Mouse (Mus musculus): ENCODE results near the gene Ccdc57. TPM values are rescaled to one million over a fixed set of nuclear protein-coding genes. Genes with fewer than 3 reads are reported as not detected.

The Ccdc57 gene
- polyA plus RNA-seq, 1 experiment from 2014 or later = 1.6 TPM

GRCm38 (mm10) chr11:120957052-120957451 is 24.4 kb upstream of the Ccdc57 start:
- H3K4me2 ChIP-seq (ENCODE audit: low read depth, low read length) = no peak overlapping the region
- peaks cover 38% of the 10 kb centered on the region for H3K4me1 ChIP-seq (ENCODE audit: control insufficient read depth, low read depth, low read length)
- 90% methylated on average over 8 of the region's 8 CpGs for WGBS (ENCODE audit: insufficient replicate concordance)
- H3K4me3 ChIP-seq (ENCODE audit: low read depth, low read length) = no peak overlapping the region
- H3K27me3 ChIP-seq (ENCODE audit: control insufficient read depth, insufficient read depth, low read depth, low read length) = no peaks in the 10 kb centered on the region
- H3K27ac ChIP-seq (ENCODE audit: low read length) = no peak overlapping the region
- peaks cover 40% of the 10 kb centered on the region for H3K36me3 ChIP-seq (ENCODE audit: control insufficient read depth, insufficient read depth)
- ATAC-seq (ENCODE audit: low read depth) = no peak
- H3K9me3 ChIP-seq (replicated peaks; ENCODE audit: control insufficient read depth, low read length) = no peaks in the 10 kb centered on the region
- no peak overlapping the region for H3K9ac ChIP-seq (ENCODE audit: low read depth, low read length)

- H3K27me3 ChIP-seq (ENCODE audit: control insufficient read depth, insufficient read depth, low read depth, low read length) = no peaks in the 10 kb centered on the region
- no peaks in the 10 kb centered on the region for H3K9me3 ChIP-seq (replicated peaks; ENCODE audit: control insufficient read depth, low read length)
- no peak for ATAC-seq (ENCODE audit: low read depth)
- no peak overlapping the region for H3K27ac ChIP-seq (ENCODE audit: low read length)
- 91% methylated on average over 8 of the region's 8 CpGs for WGBS (ENCODE audit: insufficient replicate concordance)
- H3K4me1 ChIP-seq (ENCODE audit: control insufficient read depth, low read depth, low read length) = peaks cover 50% of the 10 kb centered on the region
- no peak overlapping the region for H3K9ac ChIP-seq (ENCODE audit: low read depth, low read length)
- no peak overlapping the region for H3K4me3 ChIP-seq (ENCODE audit: low read depth, low read length)
- peaks cover 32% of the 10 kb centered on the region for H3K36me3 ChIP-seq (ENCODE audit: control insufficient read depth, insufficient read depth)
- H3K4me2 ChIP-seq (ENCODE audit: low read depth, low read length) = no peak overlapping the region
Observed at GRCm38 (mm10) chr11:120955701-120956100, 23.0 kb upstream of the Ccdc57 start.

DNA sequence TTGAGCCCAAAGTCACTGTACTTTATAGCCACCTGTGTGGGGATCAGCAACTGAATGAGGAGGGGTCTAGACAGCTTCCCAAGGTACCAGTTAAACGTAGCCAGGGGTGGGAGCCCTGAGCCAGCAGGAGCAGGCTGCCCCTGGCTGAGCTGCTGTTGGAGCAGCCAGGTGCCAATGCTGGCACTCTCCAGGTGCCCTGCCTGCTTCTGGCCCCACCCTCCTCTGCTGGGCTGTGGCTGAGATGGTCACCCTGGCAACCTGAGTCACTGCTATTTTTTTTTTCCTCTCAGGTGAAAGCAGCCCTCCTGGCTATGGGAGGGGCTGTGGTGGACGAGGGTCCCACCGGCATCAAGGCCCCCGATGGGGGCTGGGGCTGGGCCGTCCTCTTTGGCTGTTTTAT is 22.3 kb upstream of the Ccdc57 start:
- ATAC-seq (ENCODE audit: low read depth) = no peak
- no peak overlapping the region for H3K27ac ChIP-seq (ENCODE audit: low read length)
- no peak overlapping the region for H3K4me2 ChIP-seq (ENCODE audit: low read depth, low read length)
- H3K4me1 ChIP-seq (ENCODE audit: control insufficient read depth, low read depth, low read length) = peaks cover 58% of the 10 kb centered on the region
- no peaks in the 10 kb centered on the region for H3K27me3 ChIP-seq (ENCODE audit: control insufficient read depth, insufficient read depth, low read depth, low read length)
- H3K4me3 ChIP-seq (ENCODE audit: low read depth, low read length) = no peak overlapping the region
- WGBS (ENCODE audit: insufficient replicate concordance) = 72% methylated on average over 5 of the region's 5 CpGs
- no peak overlapping the region for H3K9ac ChIP-seq (ENCODE audit: low read depth, low read length)
- H3K36me3 ChIP-seq (ENCODE audit: control insufficient read depth, insufficient read depth) = peaks cover 32% of the 10 kb centered on the region
- H3K9me3 ChIP-seq (replicated peaks; ENCODE audit: control insufficient read depth, low read length) = no peaks in the 10 kb centered on the region

DNA sequence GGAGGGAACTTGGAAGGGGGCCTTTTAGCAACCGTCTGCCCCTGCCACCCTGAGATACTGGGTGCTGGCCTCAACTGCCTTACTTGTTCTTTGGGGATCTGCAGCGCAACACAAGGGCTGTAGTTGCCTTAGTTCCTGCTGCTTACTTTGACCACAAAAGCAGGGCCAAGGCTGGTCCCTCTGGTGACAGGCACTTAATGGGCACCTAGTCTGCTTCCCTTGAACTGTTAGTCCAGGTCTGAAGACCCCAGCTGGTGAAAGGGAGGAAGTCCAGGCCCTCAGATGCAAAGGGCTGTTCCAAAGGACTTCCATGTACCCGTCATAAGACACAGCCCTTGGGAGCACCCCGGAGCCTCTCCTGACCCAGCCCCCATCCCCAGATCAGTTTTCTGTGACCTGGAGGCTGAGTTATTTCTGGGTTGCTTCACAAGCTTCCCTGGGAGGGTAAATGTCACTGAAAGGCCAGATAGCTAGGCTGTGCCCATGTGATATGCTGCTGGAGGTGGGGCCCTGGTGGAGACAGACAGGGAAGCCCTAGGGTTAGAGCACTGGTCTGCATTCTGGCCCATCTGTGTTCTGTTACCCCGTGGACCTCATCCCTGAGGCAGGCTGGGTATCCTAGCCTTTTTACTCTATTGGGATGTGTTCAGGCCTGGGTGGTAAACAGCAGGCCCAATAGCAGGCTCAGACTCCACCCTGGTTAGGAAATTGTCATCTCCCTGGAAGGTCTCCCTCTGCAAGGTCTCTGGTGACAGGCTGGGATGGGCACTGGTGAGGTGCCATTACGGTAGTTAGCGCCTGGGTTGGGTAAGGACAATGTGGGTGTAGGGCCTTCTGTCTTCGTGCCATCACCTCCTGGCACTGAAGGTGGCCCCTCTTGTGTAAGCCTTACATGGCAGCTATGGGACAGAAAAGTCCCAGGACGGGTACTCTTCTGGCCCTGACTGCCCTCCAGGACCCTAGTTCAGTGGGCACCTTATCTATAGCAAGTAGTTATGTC is 19.4 kb upstream of the Ccdc57 start:
- ATAC-seq (ENCODE audit: low read depth) = peak; percentile 51
- H3K4me1 ChIP-seq (ENCODE audit: control insufficient read depth, low read depth, low read length) = peaks cover 61% of the 10 kb centered on the region
- 51% methylated on average over 9 of the region's 9 CpGs for WGBS (ENCODE audit: insufficient replicate concordance)

DNA sequence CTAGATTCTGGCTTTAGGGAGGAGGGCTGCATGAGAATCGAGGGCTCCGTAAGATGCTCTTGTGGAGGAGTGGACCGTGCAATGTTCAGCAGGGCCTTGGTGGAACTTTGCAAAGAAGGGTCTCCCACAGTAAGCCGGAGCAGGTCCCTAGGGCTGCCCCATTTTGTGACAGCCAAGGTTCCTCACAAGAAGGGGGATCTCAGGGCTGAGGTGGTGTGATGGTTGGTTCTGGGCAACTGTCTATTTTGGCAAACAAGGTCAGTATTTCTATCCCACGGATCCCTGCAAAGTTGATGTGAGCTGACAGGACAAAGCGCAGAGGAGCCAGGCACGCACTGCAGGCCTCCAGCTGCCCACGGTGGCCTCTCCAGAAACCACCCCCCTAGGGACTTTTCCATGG is 18.6 kb upstream of the Ccdc57 start:
- Histone ChIP-seq H3K9me3 (replicated peaks; ENCODE audit: control insufficient read depth, low read length) (no peaks in the 10 kb centered on the region), H3K9ac (ENCODE audit: low read depth, low read length) (peak overlapping the region; percentile 75), H3K4me2 (ENCODE audit: low read depth, low read length) (peak overlapping the region; percentile 95), H3K27ac (ENCODE audit: low read length) (peak overlapping the region; percentile 94), H3K4me3 (ENCODE audit: low read depth, low read length) (peak overlapping the region; percentile 80), H3K36me3 (ENCODE audit: control insufficient read depth, insufficient read depth) (peaks cover 9% of the 10 kb centered on the region), H3K27me3 (ENCODE audit: control insufficient read depth, insufficient read depth, low read depth, low read length) (peaks cover 17% of the 10 kb centered on the region), H3K4me1 (ENCODE audit: control insufficient read depth, low read depth, low read length) (peaks cover 61% of the 10 kb centered on the region)
- 33% methylated on average over 8 of the region's 8 CpGs for WGBS (ENCODE audit: insufficient replicate concordance)
- ATAC-seq (ENCODE audit: low read depth) = no peak

More for the DNA sequence above, 19.4 kb upstream of the Ccdc57 start:
- peak overlapping the region; percentile 94 for H3K27ac ChIP-seq (ENCODE audit: low read length)
- no peaks in the 10 kb centered on the region for H3K9me3 ChIP-seq (replicated peaks; ENCODE audit: control insufficient read depth, low read length)
- peaks cover 15% of the 10 kb centered on the region for H3K27me3 ChIP-seq (ENCODE audit: control insufficient read depth, insufficient read depth, low read depth, low read length)
- H3K36me3 ChIP-seq (ENCODE audit: control insufficient read depth, insufficient read depth) = peaks cover 16% of the 10 kb centered on the region
- H3K4me3 ChIP-seq (ENCODE audit: low read depth, low read length) = peak overlapping the region; percentile 80
- H3K4me2 ChIP-seq (ENCODE audit: low read depth, low read length) = peak overlapping the region; percentile 95
- peak overlapping the region; percentile 75 for H3K9ac ChIP-seq (ENCODE audit: low read depth, low read length)

GRCm38 (mm10) chr11:120950281-120951202 is 17.9 kb upstream of the Ccdc57 start:
- peak; percentile 89 for ATAC-seq (ENCODE audit: low read depth)
- WGBS (ENCODE audit: insufficient replicate concordance) = 5% methylated on average over 39 of the region's 39 CpGs
- H3K4me3 ChIP-seq (ENCODE audit: low read depth, low read length) = peak overlapping the region; percentile 80
- peaks cover 18% of the 10 kb centered on the region for H3K27me3 ChIP-seq (ENCODE audit: control insufficient read depth, insufficient read depth, low read depth, low read length)
- H3K36me3 ChIP-seq (ENCODE audit: control insufficient read depth, insufficient read depth) = peaks cover 2% of the 10 kb centered on the region
- H3K4me2 ChIP-seq (ENCODE audit: low read depth, low read length) = peak overlapping the region; percentile 95
- H3K4me1 ChIP-seq (ENCODE audit: control insufficient read depth, low read depth, low read length) = peaks cover 61% of the 10 kb centered on the region
- H3K27ac ChIP-seq (ENCODE audit: low read length) = peak overlapping the region; percentile 97
- H3K9ac ChIP-seq (ENCODE audit: low read depth, low read length) = peak overlapping the region; percentile 90
- H3K9me3 ChIP-seq (replicated peaks; ENCODE audit: control insufficient read depth, low read length) = no peaks in the 10 kb centered on the region

- ATAC-seq (ENCODE audit: low read depth) = no peak
- Histone ChIP-seq H3K27ac (ENCODE audit: low read length) (peak overlapping the region; percentile 97), H3K9ac (ENCODE audit: low read depth, low read length) (peak overlapping the region; percentile 90), H3K4me3 (ENCODE audit: low read depth, low read length) (peak overlapping the region; percentile 80), H3K9me3 (replicated peaks; ENCODE audit: control insufficient read depth, low read length) (no peaks in the 10 kb centered on the region), H3K36me3 (ENCODE audit: control insufficient read depth, insufficient read depth) (no peaks in the 10 kb centered on the region), H3K27me3 (ENCODE audit: control insufficient read depth, insufficient read depth, low read depth, low read length) (peaks cover 18% of the 10 kb centered on the region), H3K4me2 (ENCODE audit: low read depth, low read length) (peak overlapping the region; percentile 95), H3K4me1 (ENCODE audit: control insufficient read depth, low read depth, low read length) (peaks cover 60% of the 10 kb centered on the region)
- WGBS (ENCODE audit: insufficient replicate concordance) = 40% methylated on average over 10 of the region's 10 CpGs
Observed at GRCm38 (mm10) chr11:120949863-120950262, 17.2 kb upstream of the Ccdc57 start.

DNA sequence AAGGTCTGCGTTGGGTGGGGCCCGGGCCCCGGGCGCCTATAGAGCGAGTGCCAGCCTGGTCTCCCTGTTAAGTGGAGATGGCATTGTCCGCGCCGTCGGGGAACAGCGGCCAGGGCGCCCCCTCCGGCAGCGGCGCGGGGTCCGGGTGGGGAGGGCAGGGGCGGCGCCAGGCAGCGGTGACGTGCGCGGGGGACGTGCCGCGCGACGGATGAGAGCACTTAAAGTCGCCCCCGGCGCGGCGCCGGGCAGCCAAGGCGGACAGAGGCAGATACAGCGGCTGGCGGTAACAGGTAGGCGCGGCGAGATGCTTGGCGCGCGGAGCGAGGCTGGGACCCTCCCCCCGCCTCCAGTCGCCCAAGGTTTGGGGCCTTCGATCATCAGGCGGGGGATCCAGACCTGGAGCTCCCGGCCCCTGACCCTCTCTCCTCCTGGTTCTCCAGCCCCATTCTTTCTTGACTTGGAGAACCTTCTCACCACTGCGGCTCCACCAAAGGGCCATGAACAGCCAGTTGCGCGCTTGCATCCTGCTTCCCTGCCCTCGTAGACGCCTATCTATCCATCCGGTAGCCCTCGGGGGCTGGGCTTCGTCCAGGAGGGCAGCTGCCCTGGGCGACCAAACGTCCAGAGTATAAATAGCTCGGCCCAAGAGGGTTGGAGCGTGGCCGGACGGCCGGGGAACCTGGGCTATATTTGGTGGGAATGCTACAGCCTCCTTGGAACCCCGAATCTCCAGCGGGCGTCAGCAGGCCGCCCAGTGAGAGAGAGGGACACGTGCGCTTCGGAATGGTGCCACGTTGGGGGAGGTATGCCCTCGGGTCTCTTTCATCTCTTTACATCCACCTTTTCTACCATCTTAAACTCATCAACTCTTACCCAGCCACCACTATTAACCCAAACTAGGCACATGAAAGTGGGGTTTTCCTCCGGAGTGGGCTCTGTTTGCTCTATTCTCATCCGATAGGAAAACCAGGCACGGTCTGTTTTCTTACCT is 16.5 kb upstream of the Ccdc57 start:
- no peaks in the 10 kb centered on the region for H3K36me3 ChIP-seq (ENCODE audit: control insufficient read depth, insufficient read depth)
- H3K4me1 ChIP-seq (ENCODE audit: control insufficient read depth, low read depth, low read length) = peaks cover 57% of the 10 kb centered on the region
- peak; percentile 9 for ATAC-seq (ENCODE audit: low read depth)
- peak overlapping the region; percentile 90 for H3K9ac ChIP-seq (ENCODE audit: low read depth, low read length)
- no peaks in the 10 kb centered on the region for H3K9me3 ChIP-seq (replicated peaks; ENCODE audit: control insufficient read depth, low read length)
- peak overlapping the region; percentile 80 for H3K4me3 ChIP-seq (ENCODE audit: low read depth, low read length)
- 3% methylated on average over 66 of the region's 75 CpGs for WGBS (ENCODE audit: insufficient replicate concordance)
- peak overlapping the region; percentile 95 for H3K4me2 ChIP-seq (ENCODE audit: low read depth, low read length)
- peaks cover 18% of the 10 kb centered on the region for H3K27me3 ChIP-seq (ENCODE audit: control insufficient read depth, insufficient read depth, low read depth, low read length)
- H3K27ac ChIP-seq (ENCODE audit: low read length) = peak overlapping the region; percentile 97

Data from liver, embryonic 16.5 days (tissue).